Mouse (Mus musculus) gastrocnemius, postnatal 10 days (tissue): ENCODE data around the gene Olfr455. TPM values are rescaled to one million over a fixed set of nuclear protein-coding genes. Genes with fewer than 3 reads are reported as not detected.

Source experiments
- DNase-seq: peaks from one replicate; pipeline ENCODE4 v3.0.0; 2021; ENCODE audit warnings: mixed read lengths
- long read RNA-seq, 2 experiments: library from polyadenylated mRNA; stranded (forward); transcript quantifications; one replicate each; pipeline ENCODE4 v2.0.0; 2021
- total RNA-seq, 2 experiments: library from RNA; stranded (reverse); gene quantifications; 2 replicates each; pipeline ENCODE4 v1.2.3; 2021

The Olfr455 gene
- total RNA-seq: not detected
- long read RNA-seq, experiment 1: 0 reads
- long read RNA-seq, experiment 2: 0 reads

- no peak for DNase-seq
Observed at GRCm38 (mm10) chr6:42547461-42547860, at the start of gene Olfr455. Gene Olfr455, minus strand, starts transcription at chr6:42547587.

DNA sequence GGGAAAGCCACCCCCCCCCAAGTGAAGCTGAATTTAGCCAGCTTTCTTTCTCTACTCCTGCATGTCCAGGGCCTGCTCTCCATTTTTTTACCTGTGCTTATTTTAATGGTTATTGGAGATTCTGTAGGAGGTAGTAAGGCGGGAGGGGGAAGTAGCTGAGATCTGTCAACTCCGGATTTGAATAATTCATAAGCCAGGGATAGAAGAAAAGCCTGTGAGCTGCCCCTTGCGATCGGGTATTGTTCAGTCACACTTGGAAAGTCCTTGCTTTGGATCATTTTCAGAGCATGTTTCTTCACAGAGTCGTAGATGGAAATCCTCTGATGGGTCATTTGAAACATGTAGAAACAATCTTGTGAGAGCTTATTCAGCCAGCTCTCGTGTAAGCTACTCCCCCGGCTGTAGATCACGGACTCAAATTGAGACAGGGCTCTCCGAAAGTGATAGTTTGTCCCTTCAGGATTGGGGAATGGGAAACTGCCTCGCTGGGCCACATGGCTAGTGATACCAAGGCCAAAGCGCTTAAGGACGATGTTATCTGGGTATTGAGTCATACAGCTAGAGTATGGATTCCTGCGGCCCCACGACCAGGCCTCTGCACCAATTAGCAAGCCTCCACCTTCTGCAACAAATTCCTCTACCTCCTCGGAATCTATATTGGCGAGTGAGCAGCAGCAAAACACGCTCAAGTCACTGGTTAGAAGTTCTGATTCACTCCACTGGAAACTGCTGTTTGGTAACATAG, 45.9 kb upstream of the Olfr455 start:
- no peak for DNase-seq

- no peak for DNase-seq
Observed at GRCm38 (mm10) chr6:42586569-42586968, 39.2 kb upstream of the Olfr455 start.

- DNase-seq: peak; percentile 73
Observed at GRCm38 (mm10) chr6:42583488-42583872, 36.1 kb upstream of the Olfr455 start.

- no peak for DNase-seq
Observed at GRCm38 (mm10) chr6:42582741-42583487, 35.5 kb upstream of the Olfr455 start.

DNA sequence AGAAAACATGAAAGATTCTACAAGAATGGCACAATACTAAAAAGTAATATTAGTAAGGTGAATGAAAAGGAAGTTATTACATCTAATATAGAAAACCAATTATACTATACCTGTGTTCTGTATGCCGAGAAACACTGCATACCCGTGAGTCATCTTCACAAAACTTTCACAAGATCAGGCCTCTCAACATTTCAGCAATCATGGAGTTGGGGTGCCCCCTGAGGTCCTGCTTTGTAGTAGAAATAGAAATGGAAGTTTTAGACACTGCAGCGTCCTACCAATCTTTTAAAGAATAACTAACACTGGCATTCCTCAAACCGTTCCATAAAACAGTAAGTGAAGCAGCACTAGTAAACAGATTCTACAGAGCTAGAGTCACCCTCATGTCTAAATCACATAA, 31.3 kb upstream of the Olfr455 start:
- no peak for DNase-seq

DNA sequence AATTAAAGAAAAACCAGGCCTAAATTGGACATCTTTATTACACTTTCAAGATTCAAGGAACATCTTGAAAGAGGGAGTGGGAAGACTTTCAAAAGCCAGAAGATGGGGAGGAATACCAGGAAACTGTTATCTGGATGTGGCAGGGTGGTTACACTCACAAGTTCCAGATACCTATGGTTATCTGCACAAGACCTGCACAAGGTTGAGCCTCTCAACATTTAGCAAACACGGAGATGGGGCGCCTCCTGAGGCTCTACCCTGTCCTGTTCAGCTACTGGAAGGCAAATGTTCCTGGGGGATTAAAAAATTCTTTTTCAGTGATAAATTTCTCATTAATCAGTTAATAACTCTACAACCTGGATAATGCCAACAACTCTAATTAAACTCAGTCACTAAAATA, 30.0 kb upstream of the Olfr455 start:
- DNase-seq: no peak

- DNase-seq: no peak
Observed at GRCm38 (mm10) chr6:42568205-42568604, 20.8 kb upstream of the Olfr455 start.

DNA sequence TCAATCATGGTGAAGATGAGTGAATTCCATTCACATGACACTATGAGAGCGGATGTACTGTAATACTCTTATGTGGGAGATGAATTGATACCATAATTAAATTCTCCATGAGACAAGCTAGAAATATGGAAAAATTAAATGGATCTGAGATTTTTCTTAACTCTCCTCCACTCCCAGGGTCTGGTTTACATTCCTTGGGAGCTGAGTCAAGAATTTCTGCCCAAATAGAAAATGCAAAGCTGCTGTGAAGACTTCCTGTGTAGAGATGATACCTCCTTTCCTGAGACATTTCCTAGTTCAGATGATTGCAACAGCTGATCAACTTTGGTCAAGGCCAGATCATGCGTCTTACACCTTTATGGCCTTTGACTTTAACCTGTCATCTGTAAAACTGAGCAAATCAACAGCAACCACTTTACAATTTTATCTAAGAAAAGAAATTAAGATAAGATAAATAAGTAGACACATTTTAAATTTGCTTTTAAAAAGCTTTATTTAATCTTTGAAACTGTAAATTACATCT, 18.8 kb upstream of the Olfr455 start:
- DNase-seq: no peak

DNA sequence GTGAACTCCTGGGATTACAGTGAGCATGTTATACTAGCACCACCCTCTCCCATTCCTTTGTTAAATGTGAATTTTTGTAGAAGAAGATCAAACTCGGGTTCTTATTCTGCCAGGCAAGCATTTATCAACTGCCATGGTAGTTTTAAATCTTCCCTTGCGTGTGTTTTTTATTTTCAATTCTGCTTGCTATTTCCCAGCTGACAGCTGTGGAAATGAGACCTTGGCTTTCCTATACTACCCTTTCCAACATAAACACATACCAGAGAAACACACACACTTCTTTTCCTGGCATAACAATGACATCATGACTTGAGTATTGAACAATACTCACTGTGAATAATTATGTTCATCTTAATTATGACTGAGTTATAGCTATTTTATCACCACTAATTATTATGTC, 14.9 kb upstream of the Olfr455 start:
- DNase-seq: no peak

GRCm38 (mm10) chr6:42560885-42561284, 13.5 kb upstream of the Olfr455 start:
- no peak for DNase-seq

DNA sequence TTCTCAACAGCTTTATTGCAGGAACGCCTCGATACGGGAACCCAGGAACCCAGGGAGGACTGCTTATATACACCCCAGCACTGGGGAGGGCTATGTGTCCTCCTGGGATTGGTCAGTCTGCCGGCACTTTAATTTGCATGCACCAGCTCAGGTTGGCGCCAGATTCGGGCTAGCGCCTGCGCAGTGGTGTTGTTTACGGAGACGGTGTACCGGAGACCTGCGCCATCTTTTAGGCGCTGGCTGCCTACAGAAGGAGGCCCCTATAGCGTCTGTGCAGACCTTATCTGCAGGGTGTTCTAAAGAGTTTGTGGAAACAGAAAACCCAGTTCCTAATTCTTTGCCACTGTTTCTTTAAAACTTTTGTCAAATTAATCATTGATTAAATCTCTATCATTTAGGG, 11.3 kb upstream of the Olfr455 start:
- no peak for DNase-seq

DNA sequence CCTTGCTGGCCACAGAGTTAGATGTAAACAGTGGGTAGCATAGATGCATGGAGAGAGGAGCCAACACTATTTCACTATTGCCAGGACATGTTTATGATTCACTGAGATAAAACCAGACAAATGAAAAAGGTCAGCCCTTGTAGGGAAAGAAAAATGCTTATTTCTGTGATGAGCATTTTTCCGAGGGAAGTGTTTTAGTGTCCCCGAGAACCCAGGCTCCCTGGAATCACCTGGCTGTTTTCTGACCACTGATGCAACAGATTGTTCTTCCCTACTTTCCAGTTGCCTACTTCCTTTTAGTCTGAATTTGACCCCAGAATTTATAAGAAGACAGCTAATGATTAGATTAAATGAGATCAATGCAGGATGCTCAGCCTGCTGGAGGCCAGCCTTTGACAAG, 1.2 kb downstream of the Olfr455 start:
- DNase-seq: no peak

- no peak for DNase-seq
Observed at GRCm38 (mm10) chr6:42545451-42545885, 1.9 kb downstream of the Olfr455 start.

- no peak for DNase-seq
Observed at GRCm38 (mm10) chr6:42544846-42545245, 2.5 kb downstream of the Olfr455 start.

GRCm38 (mm10) chr6:42542036-42543031, 5.1 kb downstream of the Olfr455 start:
- DNase-seq: peak; percentile 72

GRCm38 (mm10) chr6:42540681-42541080, 6.7 kb downstream of the Olfr455 start:
- no peak for DNase-seq

- no peak for DNase-seq
Observed at GRCm38 (mm10) chr6:42539711-42540110, 7.7 kb downstream of the Olfr455 start.

GRCm38 (mm10) chr6:42513461-42513860, 33.9 kb downstream of the Olfr455 start:
- no peak for DNase-seq

- no peak for DNase-seq
Observed at GRCm38 (mm10) chr6:42509311-42509710, 38.1 kb downstream of the Olfr455 start.

- DNase-seq: peak; percentile 8
Observed at GRCm38 (mm10) chr6:42503478-42503877, 43.9 kb downstream of the Olfr455 start.

DNA sequence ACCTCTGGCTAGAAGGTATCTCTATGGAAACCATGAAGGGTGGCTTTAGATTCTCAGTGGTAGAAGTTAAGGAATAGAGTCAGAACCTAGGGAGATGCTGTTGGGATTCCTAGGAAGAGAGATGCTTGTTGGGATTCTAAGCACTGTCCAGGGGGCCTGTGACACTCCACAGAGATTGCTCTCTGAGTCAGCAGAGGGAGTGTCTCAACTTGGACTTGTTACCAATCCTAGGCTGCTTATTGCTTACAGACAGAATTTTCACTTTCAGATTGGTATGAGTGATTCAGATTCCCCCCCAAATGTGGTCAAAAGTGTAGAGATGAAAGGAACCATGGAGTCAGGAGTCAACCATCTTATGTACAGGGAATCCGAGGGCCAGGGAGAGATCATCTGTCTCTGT, 57.7 kb downstream of the Olfr455 start:
- no peak for DNase-seq
